Mouse (Mus musculus): ENCODE measurements around the gene Clns1a.

DNA sequence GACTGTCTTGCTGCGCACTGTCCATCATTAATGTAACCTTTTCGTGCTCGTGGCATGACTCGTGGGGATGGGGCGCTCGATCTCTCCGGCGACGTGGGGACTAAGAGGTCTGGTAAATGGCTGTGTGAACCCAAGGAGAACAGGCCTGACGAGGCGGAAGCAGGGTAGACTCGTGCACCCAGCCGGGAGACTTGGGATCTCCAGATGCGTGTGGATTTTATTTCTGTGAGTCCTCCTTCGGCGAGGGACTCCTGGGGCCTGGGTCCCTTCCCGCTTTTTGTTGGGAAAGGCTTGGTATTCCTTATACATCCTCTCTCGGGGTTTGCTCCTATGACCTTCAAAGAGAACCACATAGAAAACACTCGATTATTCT, 315 bp upstream of the Clns1a start:
- no peak for TF ChIP-seq BHLHE40 (IDR thresholded peaks at IDR 0.05; ENCODE audit: low read depth, low read length)
- TF ChIP-seq POLR2A (IDR thresholded peaks at IDR 0.05; ENCODE audit: low read depth, low read length), result no peak
- no peak for TF ChIP-seq CTCF (conservative IDR thresholded peaks at IDR 0.05 in 1 of 2, IDR thresholded peaks at IDR 0.05 in 1 of 2; ENCODE audit: low read depth in 2 of 2, low read length in 2 of 2)
- TF ChIP-seq MYC (IDR thresholded peaks at IDR 0.05; ENCODE audit: low read depth, low read length), result no peak
- TF ChIP-seq MAFK (IDR thresholded peaks at IDR 0.05; ENCODE audit: insufficient replicate concordance, low read length), result no peak
- TF ChIP-seq CHD1 (IDR thresholded peaks at IDR 0.05; ENCODE audit: low read depth, low read length), result 0 out of 2 replicates have a peak, but pooled peaks have one; percentile 47
- no peak for TF ChIP-seq GABPA (IDR thresholded peaks at IDR 0.05; ENCODE audit: insufficient replicate concordance, low read depth, low read length)
- no peak for TF ChIP-seq NELFE (IDR thresholded peaks at IDR 0.05; ENCODE audit: low read depth, low read length)
- no peak for TF ChIP-seq MEF2A (IDR thresholded peaks at IDR 0.05; ENCODE audit: borderline replicate concordance, low read depth, low read length)
- no peak for TF ChIP-seq JUND (conservative IDR thresholded peaks at IDR 0.05; ENCODE audit: low read depth, low read length)
- no peak for TF ChIP-seq CHD2 (IDR thresholded peaks at IDR 0.05; ENCODE audit: low read length)
- no peak for TF ChIP-seq ZC3H11A (IDR thresholded peaks at IDR 0.05; ENCODE audit: low read depth, low read length)
- TF ChIP-seq MAZ (IDR thresholded peaks at IDR 0.05; ENCODE audit: low read depth, low read length), result no peak
- no peak for TF ChIP-seq HCFC1 (IDR thresholded peaks at IDR 0.05; ENCODE audit: low read depth, low read length)

Measured in CH12.LX (cell line).